Mouse (Mus musculus): Measurements from ENCODE around the gene Macrod2. TPM values are rescaled to one million over a fixed set of nuclear protein-coding genes. Genes with fewer than 3 reads are reported as not detected.

Macrod2 gene
- polyA plus RNA-seq, 2 experiments = 2.1 to 7.7 TPM

DNA sequence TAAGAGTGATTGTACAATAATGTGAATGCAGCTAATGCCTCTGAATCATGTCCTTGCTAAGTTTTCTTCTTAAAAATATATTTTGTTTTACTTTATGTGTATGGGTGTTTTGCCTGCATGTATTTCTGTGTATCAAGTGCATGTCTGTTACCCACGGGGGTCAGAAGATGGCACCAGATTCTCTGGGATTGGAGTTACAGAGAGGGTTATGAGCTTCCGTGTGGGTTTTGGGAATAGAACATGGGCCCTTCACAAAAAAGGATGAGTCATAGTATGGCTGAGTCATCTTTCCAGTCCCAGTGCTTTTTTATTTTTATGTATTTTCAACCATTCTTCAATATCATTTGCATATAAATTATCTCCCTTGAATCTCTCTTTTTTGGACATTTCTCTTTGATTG is 135.1 kb downstream of the Macrod2 start:
- H3K27ac ChIP-seq = no peak overlapping the region
- no peak for ATAC-seq (ENCODE audit: insufficient read depth)
- no peaks in the 10 kb centered on the region for H3K9me3 ChIP-seq (ENCODE audit: control insufficient read depth, low read length)
- TF ChIP-seq EP300 (IDR thresholded peaks at IDR 0.05; ENCODE audit: low read depth) = no peak
- no peak for TF ChIP-seq CTCF (IDR thresholded peaks at IDR 0.05; ENCODE audit: low read depth)
- H3K4me2 ChIP-seq (ENCODE audit: low read depth) = no peak overlapping the region
- no peaks in the 10 kb centered on the region for H3K27me3 ChIP-seq (ENCODE audit: control insufficient read depth, insufficient read depth, low read length)
- 41% methylated on average over 2 of the region's 2 CpGs for WGBS (ENCODE audit: insufficient replicate concordance)
- no peaks in the 10 kb centered on the region for H3K36me3 ChIP-seq (replicated peaks; ENCODE audit: control insufficient read depth, insufficient read depth, low read depth)
- H3K4me1 ChIP-seq (replicated peaks; ENCODE audit: control insufficient read depth in 2 of 2, insufficient read depth in 2 of 2, low read length in 1 of 2) = no peaks in the 10 kb centered on the region
- no peak overlapping the region for H3K4me3 ChIP-seq (ENCODE audit: insufficient read depth in 1 of 2, low read depth in 2 of 2, low read length in 2 of 2)
- H3K9ac ChIP-seq (replicated peaks) = no peak overlapping the region
- no peak for DNase-seq (ENCODE audit: low read depth in 3 of 3, low spot score in 3 of 3)

DNA sequence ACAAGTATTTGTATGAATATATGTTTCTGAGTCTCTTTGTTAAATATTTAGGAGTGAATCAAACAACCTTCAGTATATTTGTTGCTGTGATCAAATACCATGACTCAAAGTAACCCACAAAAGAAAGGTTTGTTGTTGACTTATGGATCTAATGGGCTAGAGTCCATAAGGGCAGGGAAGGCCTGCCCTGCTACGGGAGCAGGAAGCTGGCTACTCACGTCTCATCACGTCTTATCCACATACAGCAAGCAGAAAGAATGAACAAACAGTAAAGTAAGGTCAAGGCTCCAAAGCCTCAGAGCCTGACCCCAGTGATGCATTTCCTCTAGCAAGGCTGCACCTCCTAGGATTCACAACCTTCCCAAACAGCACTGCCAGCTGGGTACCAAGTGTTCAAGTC is 136.9 kb downstream of the Macrod2 start:
- no peak overlapping the region for H3K9ac ChIP-seq (replicated peaks)
- no peak overlapping the region for H3K4me2 ChIP-seq (ENCODE audit: low read depth)
- no peaks in the 10 kb centered on the region for H3K4me1 ChIP-seq (replicated peaks; ENCODE audit: control insufficient read depth in 2 of 2, insufficient read depth in 2 of 2, low read length in 1 of 2)
- H3K36me3 ChIP-seq (replicated peaks; ENCODE audit: control insufficient read depth, insufficient read depth, low read depth) = no peaks in the 10 kb centered on the region
- H3K4me3 ChIP-seq (ENCODE audit: insufficient read depth in 1 of 2, low read depth in 2 of 2, low read length in 2 of 2) = no peak overlapping the region
- TF ChIP-seq CTCF (IDR thresholded peaks at IDR 0.05; ENCODE audit: low read depth) (no peak), EP300 (IDR thresholded peaks at IDR 0.05; ENCODE audit: low read depth) (no peak)
- no peaks in the 10 kb centered on the region for H3K9me3 ChIP-seq (ENCODE audit: control insufficient read depth, low read length)
- DNase-seq (ENCODE audit: low read depth in 3 of 3, low spot score in 3 of 3) = no peak
- 47% methylated on average over 3 of the region's 3 CpGs for WGBS (ENCODE audit: insufficient replicate concordance)
- no peaks in the 10 kb centered on the region for H3K27me3 ChIP-seq (ENCODE audit: control insufficient read depth, insufficient read depth, low read length)
- ATAC-seq (ENCODE audit: insufficient read depth) = no peak
- H3K27ac ChIP-seq = no peak overlapping the region

DNA sequence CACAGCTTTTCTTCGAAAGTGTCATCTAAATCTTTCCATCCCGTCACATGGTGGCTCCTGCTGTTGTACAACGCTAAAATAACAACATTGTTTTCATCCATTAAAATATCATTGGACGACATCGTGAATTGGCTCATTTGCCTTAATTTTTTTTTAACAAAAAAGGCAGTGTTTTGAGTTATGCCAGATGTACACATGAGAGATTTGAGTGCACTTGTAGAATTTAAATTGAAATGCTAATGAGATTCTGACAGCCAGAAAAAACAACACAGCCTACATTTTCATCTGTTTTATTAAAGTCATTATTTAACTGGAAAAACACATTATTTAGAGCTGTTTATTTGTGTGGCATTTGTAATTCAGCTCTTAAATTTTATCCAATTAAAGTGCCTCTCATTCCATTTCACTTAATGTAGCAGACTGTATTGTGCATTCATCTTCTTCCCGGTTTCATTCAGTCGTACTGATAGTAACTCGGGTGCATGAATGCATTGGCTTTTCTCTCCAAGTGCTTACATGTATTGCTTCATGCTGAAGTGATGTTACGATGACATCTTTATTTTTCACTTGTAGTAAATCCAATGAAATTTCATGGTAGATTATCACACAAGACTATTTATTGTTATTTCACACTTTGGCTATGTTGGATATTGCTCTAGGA is 137.9 kb downstream of the Macrod2 start:
- Histone ChIP-seq H3K27me3 (ENCODE audit: control insufficient read depth, insufficient read depth, low read length) (no peaks in the 10 kb centered on the region), H3K9me3 (ENCODE audit: control insufficient read depth, low read length) (no peaks in the 10 kb centered on the region), H3K36me3 (replicated peaks; ENCODE audit: control insufficient read depth, insufficient read depth, low read depth) (no peaks in the 10 kb centered on the region), H3K4me3 (ENCODE audit: insufficient read depth in 1 of 2, low read depth in 2 of 2, low read length in 2 of 2) (no peak overlapping the region), H3K9ac (replicated peaks) (no peak overlapping the region), H3K4me1 (replicated peaks; ENCODE audit: control insufficient read depth in 2 of 2, insufficient read depth in 2 of 2, low read length in 1 of 2) (no peaks in the 10 kb centered on the region), H3K27ac (no peak overlapping the region), H3K4me2 (ENCODE audit: low read depth) (no peak overlapping the region)
- DNase-seq (ENCODE audit: low read depth in 3 of 3, low spot score in 3 of 3) (no peak), ATAC-seq (ENCODE audit: insufficient read depth) (no peak)
- WGBS (ENCODE audit: insufficient replicate concordance) = 66% methylated on average over 9 of the region's 9 CpGs
- TF ChIP-seq CTCF (IDR thresholded peaks at IDR 0.05; ENCODE audit: low read depth) (no peak), EP300 (IDR thresholded peaks at IDR 0.05; ENCODE audit: low read depth) (no peak)

DNA sequence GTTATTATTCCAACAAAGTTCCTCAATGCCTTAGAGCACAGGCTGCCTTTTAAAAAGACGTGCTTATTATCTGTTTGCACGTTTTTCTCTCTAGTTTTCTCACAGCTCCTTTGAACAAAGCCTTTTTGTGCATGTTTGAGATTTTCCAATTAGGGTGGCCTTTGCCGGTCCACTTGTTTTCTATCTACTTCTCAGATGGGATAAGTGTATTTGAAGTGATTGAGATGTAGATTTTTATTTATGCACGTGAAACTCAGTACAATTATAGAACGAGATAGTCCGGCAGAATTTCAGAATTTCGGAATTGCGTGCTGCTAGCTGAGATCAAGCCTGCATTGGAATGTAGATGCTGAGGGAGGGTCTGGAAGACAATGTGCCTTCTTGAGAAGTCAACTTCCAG is 138.5 kb downstream of the Macrod2 start:
- no peak for DNase-seq (ENCODE audit: low read depth in 3 of 3, low spot score in 3 of 3)
- no peak overlapping the region for H3K4me2 ChIP-seq (ENCODE audit: low read depth)
- no peaks in the 10 kb centered on the region for H3K9me3 ChIP-seq (ENCODE audit: control insufficient read depth, low read length)
- no peaks in the 10 kb centered on the region for H3K36me3 ChIP-seq (replicated peaks; ENCODE audit: control insufficient read depth, insufficient read depth, low read depth)
- no peaks in the 10 kb centered on the region for H3K4me1 ChIP-seq (replicated peaks; ENCODE audit: control insufficient read depth in 2 of 2, insufficient read depth in 2 of 2, low read length in 1 of 2)
- no peak overlapping the region for H3K27ac ChIP-seq
- no peak for TF ChIP-seq EP300 (IDR thresholded peaks at IDR 0.05; ENCODE audit: low read depth)
- TF ChIP-seq CTCF (IDR thresholded peaks at IDR 0.05; ENCODE audit: low read depth) = no peak
- H3K9ac ChIP-seq (replicated peaks) = no peak overlapping the region
- H3K27me3 ChIP-seq (ENCODE audit: control insufficient read depth, insufficient read depth, low read length) = no peaks in the 10 kb centered on the region
- H3K4me3 ChIP-seq (ENCODE audit: insufficient read depth in 1 of 2, low read depth in 2 of 2, low read length in 2 of 2) = no peak overlapping the region
- no peak for ATAC-seq (ENCODE audit: insufficient read depth)
- whole genome bisulfite sequencing (ENCODE audit: insufficient replicate concordance) = 75% methylated on average over 8 of the region's 8 CpGs

DNA sequence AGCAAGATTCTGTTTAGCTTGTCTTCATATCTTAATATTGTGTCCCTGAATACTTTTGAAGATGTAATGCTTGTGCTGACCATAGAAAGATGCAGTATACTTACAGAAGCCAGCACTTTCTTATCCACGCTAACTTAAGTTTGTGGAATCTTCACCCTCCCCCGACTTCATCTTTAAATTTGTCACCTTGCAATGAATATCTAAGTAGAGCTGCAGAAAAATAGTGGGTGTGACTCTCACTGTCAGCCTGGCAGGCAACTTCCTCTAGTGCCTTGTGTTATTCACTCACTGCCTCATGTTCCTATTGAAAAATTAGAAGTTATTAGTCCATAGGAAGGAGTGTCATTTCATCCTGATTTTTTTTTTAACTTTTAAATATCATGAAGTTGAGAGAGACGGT is 139.5 kb downstream of the Macrod2 start:
- no peak overlapping the region for H3K4me2 ChIP-seq (ENCODE audit: low read depth)
- TF ChIP-seq EP300 (IDR thresholded peaks at IDR 0.05; ENCODE audit: low read depth) (no peak), CTCF (IDR thresholded peaks at IDR 0.05; ENCODE audit: low read depth) (no peak)
- H3K36me3 ChIP-seq (replicated peaks; ENCODE audit: control insufficient read depth, insufficient read depth, low read depth) = no peaks in the 10 kb centered on the region
- ATAC-seq (ENCODE audit: insufficient read depth) = no peak
- no peak overlapping the region for H3K27ac ChIP-seq
- H3K4me1 ChIP-seq (replicated peaks; ENCODE audit: control insufficient read depth in 2 of 2, insufficient read depth in 2 of 2, low read length in 1 of 2) = no peaks in the 10 kb centered on the region
- no peak overlapping the region for H3K9ac ChIP-seq (replicated peaks)
- DNase-seq (ENCODE audit: low read depth in 3 of 3, low spot score in 3 of 3) = no peak
- H3K9me3 ChIP-seq (ENCODE audit: control insufficient read depth, low read length) = no peaks in the 10 kb centered on the region
- 59% methylated on average over 3 of the region's 3 CpGs for WGBS (ENCODE audit: insufficient replicate concordance)
- H3K27me3 ChIP-seq (ENCODE audit: control insufficient read depth, insufficient read depth, low read length) = no peaks in the 10 kb centered on the region
- H3K4me3 ChIP-seq (ENCODE audit: insufficient read depth in 1 of 2, low read depth in 2 of 2, low read length in 2 of 2) = no peak overlapping the region
